8 mouse cellular contexts compared by ENCODE assay signal in the genomic region with DNA sequence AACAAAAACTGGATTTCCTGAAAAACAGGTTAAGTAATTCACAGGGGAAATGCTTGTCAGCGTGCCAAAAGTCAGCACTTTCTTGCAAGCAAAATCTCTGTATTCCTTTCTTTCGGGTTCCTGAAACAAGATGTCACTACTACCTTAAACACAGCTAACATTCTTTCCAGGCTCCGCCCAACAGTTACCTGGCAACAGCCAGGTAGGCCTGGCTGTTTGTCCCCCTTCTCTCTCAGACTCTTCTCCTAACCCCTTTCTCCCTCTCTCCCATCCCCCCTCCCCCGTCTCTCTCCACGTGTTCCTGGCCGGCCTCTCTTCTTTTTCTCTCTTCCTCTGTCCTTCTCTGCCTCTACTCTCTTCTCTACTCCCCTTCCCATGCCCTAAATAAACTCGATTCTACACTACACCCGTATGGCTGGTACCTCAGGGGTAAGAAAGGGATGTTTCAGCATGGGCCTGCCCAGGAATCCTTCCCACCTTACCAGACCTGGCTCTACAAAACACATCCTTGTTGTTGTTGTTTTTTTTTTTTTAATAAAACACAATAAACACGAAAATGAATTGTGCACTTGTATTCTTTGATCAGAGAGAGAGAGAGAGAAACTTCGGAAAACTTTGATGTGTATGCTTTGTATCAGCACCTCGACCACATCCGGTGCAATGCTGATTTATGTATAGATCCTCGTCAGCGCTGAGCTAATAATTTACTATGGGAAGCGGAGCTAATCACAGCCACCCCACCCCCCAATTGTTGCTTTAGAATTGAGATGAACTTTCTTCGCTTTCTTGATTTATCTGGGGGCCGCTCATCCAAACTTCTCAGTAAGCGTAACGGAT. TPM values are rescaled to one million over a fixed set of nuclear protein-coding genes. Genes with fewer than 3 reads are reported as not detected.
A peak's percentile ranks its signal among the peaks of the same experiment; 100 is the strongest.
DNase-seq lines count a peak whose midpoint lies in the region; ATAC-seq lines count a peak whose summit lies in the region.

No protein-coding gene starts in this region.

- peaks cover 16% of the 10 kb centered on the region for H3K4me1 ChIP-seq in intestine, embryonic 14.5 days (replicated peaks; ENCODE audit: control insufficient read depth, insufficient read depth, low read length)
- H3K4me1 ChIP-seq in liver, embryonic 16.5 days (ENCODE audit: control insufficient read depth, low read depth, low read length): peaks cover 15% of the 10 kb centered on the region
- peaks cover 13% of the 10 kb centered on the region for H3K4me1 ChIP-seq in neural tube, embryonic 12.5 days

- H3K9me3 ChIP-seq in intestine, embryonic 14.5 days (ENCODE audit: control insufficient read depth, low read length): no peaks in the 10 kb centered on the region
- no peaks in the 10 kb centered on the region for H3K9me3 ChIP-seq in liver, embryonic 16.5 days (replicated peaks; ENCODE audit: control insufficient read depth, low read length)
- no peaks in the 10 kb centered on the region for H3K9me3 ChIP-seq in neural tube, embryonic 12.5 days

- peak overlapping the region; percentile 92 for H3K27ac ChIP-seq in intestine, embryonic 14.5 days (ENCODE audit: low read depth)
- peak overlapping the region; percentile 94 for H3K27ac ChIP-seq in liver, embryonic 16.5 days (ENCODE audit: low read length)
- peak overlapping the region; percentile 92 for H3K27ac ChIP-seq in neural tube, embryonic 12.5 days

- no peaks in the 10 kb centered on the region for H3K27me3 ChIP-seq in intestine, embryonic 14.5 days (replicated peaks; ENCODE audit: control insufficient read depth, insufficient read depth, low read length)
- no peaks in the 10 kb centered on the region for H3K27me3 ChIP-seq in liver, embryonic 16.5 days (ENCODE audit: control insufficient read depth, insufficient read depth, low read depth, low read length)
- H3K27me3 ChIP-seq in neural tube, embryonic 12.5 days (replicated peaks): no peaks in the 10 kb centered on the region

- DNase-seq in MN1 (ENCODE audit: low spot score): peak; percentile 51
- DNase-seq in cerebellum, adult 9-10 months: peak; percentile 39
- DNase-seq in gastrocnemius, postnatal 14 days: peak; percentile 36
- DNase-seq in intestine, embryonic 14.5 days (ENCODE audit: low spot score): peak; percentile 69
- no peak for DNase-seq in retina, postnatal 1 day
- no peak for DNase-seq in right cerebral cortex, postnatal 4 days

- intact Hi-C loops in gastrocnemius, postnatal 14 days (cut with DNase I; ENCODE audit: low total_unique reads): no loop called here

- peak overlapping the region; percentile 98 for H3K4me3 ChIP-seq in intestine, embryonic 14.5 days (ENCODE audit: low read depth, low read length)
- H3K4me3 ChIP-seq in liver, embryonic 16.5 days (ENCODE audit: low read depth, low read length): peak overlapping the region; percentile 94
- H3K4me3 ChIP-seq in neural tube, embryonic 12.5 days: peak overlapping the region; percentile 85

- H3K4me2 ChIP-seq in intestine, embryonic 14.5 days (ENCODE audit: low read length): peak overlapping the region; percentile 66
- peak overlapping the region; percentile 65 for H3K4me2 ChIP-seq in liver, embryonic 16.5 days (ENCODE audit: low read depth, low read length)
- peak overlapping the region; percentile 75 for H3K4me2 ChIP-seq in neural tube, embryonic 12.5 days (replicated peaks)

- 0 out of 2 replicates have a peak, but pooled peaks have one; percentile 38 for ATAC-seq in intestine, embryonic 14.5 days (replicated peaks; ENCODE audit: low FRiP score, low TSS enrichment, low read depth)
- no peak for ATAC-seq in liver, embryonic 16.5 days (ENCODE audit: low read depth)
- peak; percentile 57 for ATAC-seq in neural tube, embryonic 12.5 days (ENCODE audit: low FRiP score, low read depth)

- 5% methylated on average over 19 of the region's 19 CpGs for WGBS in intestine, embryonic 14.5 days
- whole genome bisulfite sequencing in liver, embryonic 16.5 days (ENCODE audit: insufficient replicate concordance): 10% methylated on average over 19 of the region's 19 CpGs
- WGBS in neural tube, embryonic 12.5 days: 6% methylated on average over 19 of the region's 19 CpGs

- H3K36me3 ChIP-seq in intestine, embryonic 14.5 days (ENCODE audit: control insufficient read depth, insufficient read depth, low read length): 0 out of 2 replicates have a peak, but pooled peaks cover 1% of the 10 kb centered on the region
- H3K36me3 ChIP-seq in liver, embryonic 16.5 days (ENCODE audit: control insufficient read depth, insufficient read depth): no peaks in the 10 kb centered on the region
- H3K36me3 ChIP-seq in neural tube, embryonic 12.5 days: no peaks in the 10 kb centered on the region

- peak overlapping the region; percentile 97 for H3K9ac ChIP-seq in intestine, embryonic 14.5 days (ENCODE audit: low read length)
- H3K9ac ChIP-seq in liver, embryonic 16.5 days (ENCODE audit: low read depth, low read length): peak overlapping the region; percentile 96
- peak overlapping the region; percentile 100 for H3K9ac ChIP-seq in neural tube, embryonic 12.5 days

RNA-seq across cellular contexts. Expression of a gene that starts 0.9 kb away (rescaled TPM):
- 100 to 1,000 TPM; 109 to 116 TPM for total RNA-seq in gastrocnemius, postnatal 14 days (2021)
- polyA plus RNA-seq in intestine, embryonic 14.5 days (2014; fragmentation: Nextera tagmentation; extraction: Ambion mirVana): 64.6 and 73.8 TPM in 2 replicates
- polyA plus RNA-seq in liver, embryonic 16.5 days (2015; fragmentation: Nextera tagmentation; extraction: Ambion mirVana): 6.0 and 7.3 TPM in 2 replicates
- 81.8 and 85.3 TPM in 2 replicates for polyA plus RNA-seq in neural tube, embryonic 12.5 days (2016; fragmentation: Nextera tagmentation; extraction: Ambion mirVana)

Comparison
In these comparisons a context has a peak if more than half of its experiments do, and no peak if none do; other contexts are left out.
1. DNase-seq: peak in MN1 (single experiment), cerebellum, adult 9-10 months (single experiment), gastrocnemius, postnatal 14 days (single experiment) and intestine, embryonic 14.5 days (single experiment); none in retina, postnatal 1 day (single experiment) and right cerebral cortex, postnatal 4 days (single experiment).
2. Peak in every context shown above with its lines, with median percentiles within 50 percentile points of each other: H3K27ac ChIP-seq, H3K4me2 ChIP-seq, H3K4me3 ChIP-seq and H3K9ac ChIP-seq.